Mouse (Mus musculus) midbrain, embryonic 16.5 days (tissue): ENCODE data around the gene Cdh1. TPM values are rescaled to one million over a fixed set of nuclear protein-coding genes. Genes with fewer than 3 reads are reported as not detected.

Source experiments
- ATAC-seq: fragments of 200-750 bp; cut with Nextera tagmentation; 2 replicates; pipeline ENCODE4 v1.8.0; 2017; ENCODE audit warnings: moderate TSS enrichment
- H3K27ac ChIP-seq: fragments of 300-500 bp; sonication (generic); 2 replicates; pipeline ENCODE4 v1.5.1; 2014; ENCODE audit warnings: mild to moderate bottlenecking, low read length, mixed read lengths
- H3K27me3 ChIP-seq: fragments of 300-500 bp; sonication (generic); 2 replicates; pipeline ENCODE4 v1.6.1; 2014; ENCODE audit warnings: low read depth, low read length, mixed read lengths; ENCODE audit not compliant: control insufficient read depth, insufficient read depth
- H3K36me3 ChIP-seq: fragments of 300-500 bp; sonication (generic); 2 replicates; pipeline ENCODE4 v1.6.1; 2014; ENCODE audit warnings: mild to moderate bottlenecking, low read length, moderate library complexity, mixed read lengths; ENCODE audit not compliant: control insufficient read depth, insufficient read depth
- H3K4me1 ChIP-seq: fragments of 300-500 bp; sonication (generic); 2 replicates; pipeline ENCODE4 v1.6.1; 2014; ENCODE audit warnings: mild to moderate bottlenecking, low read length, mixed read lengths; ENCODE audit not compliant: control insufficient read depth, insufficient read depth
- H3K4me2 ChIP-seq: fragments of 300-500 bp; sonication (generic); 2 replicates; pipeline ENCODE4 v1.6.1; 2014; ENCODE audit warnings: mild to moderate bottlenecking, low read length, mixed read lengths
- H3K4me3 ChIP-seq: fragments of 300-500 bp; sonication (generic); 2 replicates; pipeline ENCODE4 v1.5.1; 2014; ENCODE audit warnings: low read depth, mild to moderate bottlenecking, low read length, moderate library complexity, mixed read lengths
- H3K9ac ChIP-seq: fragments of 300-500 bp; sonication (generic); 2 replicates; pipeline ENCODE4 v1.6.1; 2014; ENCODE audit warnings: low read depth, low read length, mixed read lengths
- H3K9me3 ChIP-seq: fragments of 300-500 bp; sonication (generic); replicated peaks from 2 replicates; pipeline ENCODE4 v1.6.1; 2014; ENCODE audit warnings: mild to moderate bottlenecking, low read length, mixed read lengths; ENCODE audit not compliant: control insufficient read depth, poor library complexity, severe bottlenecking
- WGBS: fragments of 180-500 bp; shearing (Covaris S2); extraction: QIAGEN DNeasy Blood & Tissue Kit; methylation state at CpG from one replicate; pipeline ENCODE4 v1.1.7; 2014; 5-methylcytosine and 5-hydroxymethylcytosine counted together
- polyA plus RNA-seq: library from polyadenylated mRNA; unstranded; fragments of >200 nt; fragmentation: Nextera tagmentation; extraction: Ambion mirVana; gene quantifications from 2 replicates; pipeline ENCODE4 v1.2.1, GENCODE M21; 2015

The Cdh1 gene
- polyA plus RNA-seq, 1 experiment from 2014 or later, result 4.1 TPM

DNA sequence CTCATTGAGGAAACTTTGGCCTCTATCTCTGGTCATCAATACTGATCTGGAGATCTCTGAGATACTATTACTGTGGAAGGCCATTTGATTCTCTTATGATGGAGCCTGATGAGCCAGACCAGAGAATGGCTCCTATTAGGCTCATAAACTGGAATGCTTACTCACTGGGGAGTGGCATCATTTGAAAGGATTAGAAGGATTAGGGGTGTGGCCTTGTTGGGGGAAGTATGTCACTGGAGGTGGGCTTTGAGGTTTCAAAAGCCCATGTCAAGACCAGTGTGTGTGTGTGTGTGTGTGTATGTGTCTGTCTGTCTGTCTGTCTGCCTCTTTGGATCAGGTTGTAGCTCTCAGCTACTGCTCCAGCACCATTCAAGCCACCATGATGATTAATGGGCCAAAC, 20.8 kb downstream of the Cdh1 start:
- no peak overlapping the region for H3K4me3 ChIP-seq
- no peaks in the 10 kb centered on the region for H3K27me3 ChIP-seq
- H3K9me3 ChIP-seq, result no peaks in the 10 kb centered on the region; the same call in 1 of the 2 replicates
- H3K4me2 ChIP-seq, result no peak overlapping the region
- H3K9ac ChIP-seq, result no peak overlapping the region
- H3K27ac ChIP-seq, result no peak overlapping the region
- ATAC-seq, result no peak
- H3K36me3 ChIP-seq, result no peaks in the 10 kb centered on the region
- H3K4me1 ChIP-seq, result no peaks in the 10 kb centered on the region

DNA sequence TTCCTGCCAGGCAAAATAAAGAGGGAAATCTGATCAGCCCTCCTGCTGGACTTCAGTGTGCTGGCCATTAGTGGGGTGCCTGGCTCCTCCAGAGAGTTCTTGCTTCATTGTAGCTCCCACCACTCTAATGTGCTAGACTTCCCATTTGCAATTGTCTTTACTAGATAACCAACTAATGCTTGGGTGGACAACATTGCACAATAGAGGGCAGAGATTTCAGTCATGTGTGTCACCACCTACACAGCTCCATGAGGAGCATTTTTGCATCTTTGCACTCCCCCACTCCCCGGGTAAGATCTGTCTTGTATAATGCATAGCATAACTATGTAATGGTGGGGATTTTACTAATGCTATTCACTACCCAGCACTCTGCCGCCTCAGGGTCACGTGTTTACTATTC, 21.6 kb downstream of the Cdh1 start:
- H3K27me3 ChIP-seq, result no peaks in the 10 kb centered on the region
- no peak overlapping the region for H3K27ac ChIP-seq
- WGBS, result 91% methylated on average over 3 of the region's 3 CpGs
- H3K4me2 ChIP-seq, result no peak overlapping the region
- H3K9me3 ChIP-seq, result no peaks in the 10 kb centered on the region; the same call in 1 of the 2 replicates
- no peaks in the 10 kb centered on the region for H3K36me3 ChIP-seq
- H3K4me3 ChIP-seq, result no peak overlapping the region
- H3K4me1 ChIP-seq, result no peaks in the 10 kb centered on the region
- no peak for ATAC-seq
- H3K9ac ChIP-seq, result no peak overlapping the region

DNA sequence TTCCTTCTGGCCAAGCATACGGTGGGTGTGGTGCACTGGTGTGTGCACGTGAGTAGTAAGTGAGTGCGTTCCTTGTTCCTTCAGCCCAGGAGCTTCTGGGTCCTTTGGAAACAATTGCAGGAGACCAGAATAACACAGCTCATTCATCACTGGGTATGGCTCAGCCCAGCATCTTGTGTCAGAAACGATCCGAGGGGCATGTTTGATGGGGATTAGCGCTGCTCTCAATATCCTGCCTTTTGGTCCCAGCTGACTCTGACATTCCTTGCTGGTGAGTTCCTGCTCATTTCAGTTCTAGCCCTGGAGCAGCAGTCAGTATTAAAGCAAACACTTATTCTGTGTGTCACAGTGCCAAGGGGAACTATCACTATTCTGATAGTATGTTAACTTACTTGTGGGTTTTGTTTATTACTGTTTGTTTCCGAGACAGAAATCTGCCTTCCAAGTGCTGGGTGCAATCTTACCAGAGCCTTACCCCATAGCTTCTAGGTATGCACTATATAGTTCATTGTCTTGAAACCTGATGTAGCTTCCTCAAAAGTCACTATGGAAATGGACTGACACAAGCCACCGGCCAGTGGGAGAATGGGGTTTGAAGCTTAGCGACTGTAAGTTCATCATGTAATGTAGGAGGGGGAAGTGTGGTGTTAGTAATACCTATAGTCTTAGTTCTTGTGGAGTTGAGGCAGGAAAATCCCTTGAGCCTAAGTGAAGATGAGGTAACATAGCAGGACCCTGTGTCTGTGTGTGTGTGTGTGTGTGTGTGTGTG, 23.1 kb downstream of the Cdh1 start:
- ATAC-seq, result no peak
- Histone ChIP-seq H3K9me3 (no peaks in the 10 kb centered on the region; the same call in 1 of the 2 replicates), H3K27ac (no peak overlapping the region), H3K27me3 (no peaks in the 10 kb centered on the region), H3K36me3 (no peaks in the 10 kb centered on the region), H3K4me2 (no peak overlapping the region), H3K9ac (no peak overlapping the region), H3K4me3 (no peak overlapping the region), H3K4me1 (no peaks in the 10 kb centered on the region)
- 57% methylated on average over 9 of the region's 9 CpGs for WGBS

DNA sequence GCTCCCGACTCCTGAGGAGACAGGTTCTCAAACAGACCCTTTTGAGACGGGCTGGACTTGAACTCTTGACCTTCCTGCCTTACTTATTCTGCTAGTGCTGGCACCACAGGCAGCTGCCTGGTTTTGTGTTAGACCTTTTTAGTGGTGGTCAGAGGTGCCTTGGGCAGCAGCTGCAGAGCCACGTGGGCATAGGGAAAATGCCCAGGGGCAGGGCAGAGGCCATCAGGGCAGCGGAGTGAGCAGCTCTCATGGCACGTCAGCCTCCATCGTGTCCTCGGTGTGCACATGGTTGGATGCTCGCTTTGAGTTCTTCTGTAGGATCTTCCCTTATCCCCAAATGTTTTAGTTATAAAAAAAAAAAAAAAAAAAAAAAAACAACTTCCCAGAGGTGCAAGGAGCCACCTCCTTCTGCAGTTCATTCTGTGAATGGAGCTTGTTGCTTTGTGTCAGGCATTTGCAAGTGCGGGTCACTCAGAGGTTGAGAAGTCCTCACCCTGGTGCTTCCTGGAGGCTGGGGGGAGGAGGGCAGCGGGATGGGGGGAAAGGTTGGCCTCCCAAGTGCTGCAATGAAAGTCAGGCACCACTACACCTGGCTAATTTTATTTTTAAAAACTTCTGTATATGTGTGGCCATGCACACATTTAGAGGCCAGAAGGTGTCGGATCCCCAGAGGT, 25.3 kb downstream of the Cdh1 start:
- Histone ChIP-seq H3K4me3 (no peak overlapping the region), H3K9me3 (no peaks in the 10 kb centered on the region; the same call in 1 of the 2 replicates), H3K9ac (no peak overlapping the region), H3K4me1 (no peaks in the 10 kb centered on the region), H3K36me3 (no peaks in the 10 kb centered on the region), H3K27me3 (no peaks in the 10 kb centered on the region), H3K4me2 (no peak overlapping the region), H3K27ac (no peak overlapping the region)
- ATAC-seq, result no peak
- whole genome bisulfite sequencing, result 84% methylated on average over 11 of the region's 11 CpGs

DNA sequence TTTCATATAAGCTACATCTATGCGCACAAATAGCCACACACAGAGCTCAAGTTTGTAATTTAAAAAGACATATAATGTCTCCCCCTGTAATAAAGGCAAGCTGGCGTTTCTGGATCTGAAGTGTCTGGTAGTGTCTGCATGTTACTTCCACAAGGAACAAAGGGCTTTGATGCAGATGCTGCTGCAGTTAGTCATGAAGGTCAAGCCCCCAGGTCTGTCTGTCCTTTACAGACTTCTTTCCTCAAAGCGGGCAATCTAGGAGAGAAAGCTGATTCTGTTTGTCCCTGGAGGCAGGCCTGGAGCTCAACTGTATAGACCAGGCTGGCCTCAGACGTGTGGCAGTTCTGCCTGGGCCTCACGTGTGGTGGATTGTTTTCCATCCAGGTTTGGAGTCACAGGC, 26.3 kb downstream of the Cdh1 start:
- no peaks in the 10 kb centered on the region for H3K27me3 ChIP-seq
- H3K4me2 ChIP-seq, result no peak overlapping the region
- H3K9ac ChIP-seq, result no peak overlapping the region
- H3K4me1 ChIP-seq, result no peaks in the 10 kb centered on the region
- H3K4me3 ChIP-seq, result no peak overlapping the region
- H3K36me3 ChIP-seq, result no peaks in the 10 kb centered on the region
- H3K27ac ChIP-seq, result no peak overlapping the region
- no peak for ATAC-seq
- 81% methylated on average over 5 of the region's 5 CpGs for WGBS
- no peaks in the 10 kb centered on the region for H3K9me3 ChIP-seq

DNA sequence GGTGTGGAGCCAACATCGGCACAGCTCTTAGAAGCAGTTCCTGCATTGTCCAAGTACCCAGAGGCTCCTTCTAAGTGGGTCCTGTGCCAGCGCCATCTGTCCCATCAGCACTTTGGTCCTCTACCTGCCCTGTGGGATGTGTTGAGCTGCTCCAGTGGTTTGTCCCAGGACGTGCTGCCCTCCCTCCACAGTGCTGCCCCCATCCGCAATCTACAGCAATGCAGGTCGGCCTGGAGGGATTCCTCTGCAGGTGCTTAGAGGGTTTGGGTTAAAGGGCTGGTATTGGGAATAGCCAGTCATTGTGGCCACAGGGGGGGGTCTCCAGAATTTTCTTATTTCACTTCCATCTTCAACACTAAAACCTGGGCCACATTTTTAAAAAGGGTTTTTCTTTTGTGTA, 28.8 kb downstream of the Cdh1 start:
- Histone ChIP-seq H3K36me3 (no peaks in the 10 kb centered on the region), H3K27me3 (no peaks in the 10 kb centered on the region), H3K27ac (no peak overlapping the region), H3K4me3 (no peak overlapping the region), H3K9me3 (no peaks in the 10 kb centered on the region), H3K4me1 (no peaks in the 10 kb centered on the region), H3K4me2 (no peak overlapping the region), H3K9ac (no peak overlapping the region)
- WGBS, result 45% methylated on average over 5 of the region's 5 CpGs
- ATAC-seq, result no peak

DNA sequence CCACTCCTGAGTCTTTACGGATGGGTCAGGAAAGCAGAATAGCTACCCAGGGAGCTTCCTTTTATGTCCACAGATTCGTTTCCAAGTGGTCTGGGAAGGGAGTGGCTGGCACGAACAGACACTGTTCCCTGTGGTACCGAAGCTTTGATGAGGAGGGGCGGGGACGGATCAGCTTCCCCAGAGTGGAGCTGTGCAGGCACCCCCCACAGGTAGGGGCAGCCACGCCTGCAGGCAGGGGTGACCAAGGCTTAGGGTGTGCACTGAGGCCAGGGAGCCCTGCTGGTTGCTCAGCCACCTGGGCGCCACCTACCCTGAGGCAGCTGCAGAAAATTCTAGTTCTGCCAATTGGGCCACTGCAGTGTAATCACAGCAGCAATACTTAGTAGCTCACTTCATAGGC, 29.5 kb downstream of the Cdh1 start:
- no peaks in the 10 kb centered on the region for H3K36me3 ChIP-seq
- no peak overlapping the region for H3K4me2 ChIP-seq
- H3K9ac ChIP-seq, result no peak overlapping the region
- no peak overlapping the region for H3K4me3 ChIP-seq
- ATAC-seq, result no peak
- no peak overlapping the region for H3K27ac ChIP-seq
- no peaks in the 10 kb centered on the region for H3K9me3 ChIP-seq
- H3K27me3 ChIP-seq, result no peaks in the 10 kb centered on the region
- no peaks in the 10 kb centered on the region for H3K4me1 ChIP-seq
- WGBS, result 16% methylated on average over 8 of the region's 8 CpGs

DNA sequence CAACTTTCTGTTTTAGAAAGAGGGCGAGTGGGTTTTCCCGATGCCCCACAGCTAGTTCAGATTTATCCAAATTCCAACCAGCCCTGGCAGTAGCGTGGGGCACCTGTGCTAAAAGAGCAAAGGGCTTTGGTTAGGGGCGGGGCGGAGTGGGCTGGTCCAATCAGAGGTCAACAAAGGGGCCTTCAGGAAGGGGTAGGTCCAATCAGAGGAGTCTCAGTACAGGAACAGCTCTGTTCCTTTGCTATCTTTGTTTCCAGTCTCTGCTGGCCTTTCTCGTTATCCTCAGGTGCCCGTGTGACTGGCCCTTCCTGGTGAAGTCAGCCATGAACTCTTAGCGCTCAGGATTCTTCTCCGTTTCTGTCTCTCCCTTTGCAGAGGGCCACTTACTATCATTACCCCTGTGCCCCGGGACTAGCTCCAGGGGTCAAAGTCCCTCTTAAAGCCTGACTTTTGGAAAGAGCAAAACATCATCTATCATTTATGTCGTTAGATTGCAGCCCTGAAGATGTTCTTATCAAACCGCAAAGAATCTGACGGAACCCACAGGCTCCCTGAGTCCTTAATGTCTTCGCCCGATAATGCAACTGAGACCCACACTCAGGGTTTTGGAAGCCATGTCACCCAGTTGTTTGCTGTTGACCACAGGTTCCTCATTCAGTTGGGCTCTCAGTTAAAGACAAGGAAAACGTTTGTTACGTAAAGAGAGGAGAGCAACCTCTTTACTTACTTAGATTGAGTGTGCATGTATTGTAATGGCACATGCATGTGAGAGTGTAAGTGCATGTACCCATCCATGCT, 30.4 kb downstream of the Cdh1 start:
- Histone ChIP-seq H3K4me1 (no peaks in the 10 kb centered on the region), H3K4me3 (no peak overlapping the region)
- 73% methylated on average over 17 of the region's 17 CpGs for WGBS

DNA sequence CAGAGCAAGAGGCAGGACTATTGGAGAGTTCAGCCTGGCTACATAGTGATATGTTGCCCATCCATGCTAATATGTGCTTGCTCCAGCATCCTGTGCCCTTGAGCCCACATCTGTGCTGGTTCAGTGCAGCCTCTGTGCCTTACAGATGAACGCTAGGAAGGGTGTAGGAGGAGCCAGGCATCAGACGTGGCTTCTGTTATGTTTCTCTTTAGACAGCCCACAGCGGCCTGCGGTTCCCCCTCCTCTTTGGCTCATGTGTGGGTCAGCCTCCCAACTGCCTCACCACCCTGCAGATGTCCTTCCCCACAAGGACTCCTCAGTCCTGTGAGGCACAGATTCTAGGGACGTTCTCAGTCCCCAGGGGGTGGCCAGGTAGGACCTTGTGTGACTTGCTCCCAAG, 32.1 kb downstream of the Cdh1 start:
- H3K27ac ChIP-seq, result no peak overlapping the region
- no peaks in the 10 kb centered on the region for H3K36me3 ChIP-seq
- H3K4me2 ChIP-seq, result no peak overlapping the region
- H3K4me1 ChIP-seq, result no peaks in the 10 kb centered on the region
- no peak overlapping the region for H3K9ac ChIP-seq
- no peak for ATAC-seq
- 46% methylated on average over 5 of the region's 5 CpGs for WGBS
- H3K27me3 ChIP-seq, result no peaks in the 10 kb centered on the region
- H3K9me3 ChIP-seq, result no peaks in the 10 kb centered on the region
- no peak overlapping the region for H3K4me3 ChIP-seq

More for the DNA sequence above, 30.4 kb downstream of the Cdh1 start:
- Histone ChIP-seq H3K9me3 (no peaks in the 10 kb centered on the region), H3K4me2 (no peak overlapping the region), H3K9ac (no peak overlapping the region), H3K27me3 (no peaks in the 10 kb centered on the region), H3K27ac (no peak overlapping the region), H3K36me3 (no peaks in the 10 kb centered on the region)
- no peak for ATAC-seq
